Mouse (Mus musculus): ENCODE measurements around the gene Prlh.

Gene Prlh

DNA sequence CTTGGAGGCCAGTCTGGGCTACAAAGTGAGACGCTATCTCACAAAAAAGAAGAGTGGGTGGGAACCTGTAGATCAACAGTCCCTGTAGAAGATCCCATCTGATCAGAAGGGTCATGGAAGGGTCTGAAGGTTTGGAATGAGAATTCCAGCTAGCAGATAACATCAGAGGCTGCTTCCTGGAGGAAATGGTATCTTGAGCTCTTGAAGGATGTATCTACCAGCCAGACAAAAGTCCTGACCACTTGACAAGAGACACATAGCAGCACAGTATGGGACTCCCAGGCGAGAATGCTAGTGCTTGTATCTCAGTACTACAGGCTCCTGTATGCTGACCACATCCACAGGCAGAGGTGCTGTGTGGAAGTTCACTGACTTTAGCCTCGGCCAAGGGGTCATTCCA is 48.2 kb downstream of the Prlh start:
- no peak for DNase-seq (ENCODE audit: low read depth)

DNA sequence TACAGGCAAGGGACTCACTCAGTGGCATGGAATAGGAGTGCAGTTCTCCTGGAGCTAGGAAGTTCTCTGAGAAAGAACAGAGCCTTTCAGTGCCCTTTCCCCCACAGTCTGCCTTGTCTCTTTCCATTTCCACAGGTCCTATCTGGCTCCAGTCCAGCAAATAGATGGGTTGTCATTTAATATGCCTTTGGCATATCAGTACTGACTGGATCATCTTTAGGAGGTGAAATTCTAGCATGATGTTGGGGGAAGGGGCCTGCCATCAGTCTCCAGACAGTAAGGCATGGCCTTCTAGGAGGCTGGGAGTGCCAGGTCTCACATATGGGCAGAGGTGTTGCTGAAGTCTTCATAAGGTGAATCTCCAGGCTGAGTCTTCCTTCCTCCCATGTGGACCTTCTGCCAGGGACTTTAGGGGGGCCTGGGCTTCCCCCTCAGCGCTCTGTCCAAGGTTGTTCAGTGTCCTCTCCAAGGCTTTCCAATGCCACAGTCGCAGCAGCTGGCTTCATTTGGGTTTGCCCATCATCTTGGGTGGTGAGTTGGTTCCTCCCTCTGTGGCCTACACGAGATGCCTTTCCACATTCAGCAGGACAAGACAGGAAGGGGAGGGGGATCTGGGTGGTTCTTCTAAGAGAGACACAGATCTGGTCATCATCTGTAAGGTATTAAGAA is 49.1 kb downstream of the Prlh start:
- no peak for DNase-seq (ENCODE audit: low read depth)

DNA sequence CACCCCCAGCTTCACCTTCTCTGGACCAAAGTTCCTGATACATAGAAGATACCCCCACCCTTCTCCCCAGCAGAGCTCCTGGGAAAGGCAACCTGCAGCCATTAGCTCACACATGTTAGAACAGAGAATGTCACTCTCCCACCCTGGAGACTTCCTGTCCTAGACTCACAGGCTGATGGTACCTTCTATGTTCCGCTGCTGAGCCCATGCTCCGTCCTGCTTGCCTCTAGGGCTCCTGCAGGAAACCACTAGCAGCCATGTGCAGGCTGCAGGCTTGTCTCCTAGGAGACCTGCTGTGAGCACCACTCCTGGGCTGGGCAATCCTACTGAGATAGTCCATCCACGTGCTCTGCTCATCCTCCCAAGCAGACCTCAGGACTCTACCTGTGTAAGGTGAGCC is 49.7 kb downstream of the Prlh start:
- no peak for DNase-seq (ENCODE audit: low read depth)

Measured in NIH3T3 (cell line).